Mouse (Mus musculus) CH12.LX (cell line): ENCODE measurements at regions not wholly inside any gene's neighbourhood (a gene's known extent, or its start where the extent isn't known, plus 50 kb on each side); places are given as distances from the start of the nearest gene placed in this dataset.

Experiments used
- BHLHE40 ChIP-seq: IDR thresholded peaks from 2 replicates; pipeline ENCODE4 v1.6.1; 2011; ENCODE audit warnings: mild to moderate bottlenecking, low read depth, low read length, improper control_type of control experiment
- E2F4 ChIP-seq: IDR thresholded peaks from 2 replicates; pipeline ENCODE4 v1.6.1; 2011; ENCODE audit warnings: low read depth, low read length, improper control_type of control experiment; ENCODE audit not compliant: insufficient replicate concordance
- ETS1 ChIP-seq: conservative IDR thresholded peaks from 2 replicates; pipeline ENCODE4 v1.6.1; 2012; ENCODE audit warnings: low read depth, mild to moderate bottlenecking, inconsistent platforms, low read length, improper control_type of control experiment, moderate library complexity
- HCFC1 ChIP-seq: IDR thresholded peaks from 2 replicates; pipeline ENCODE4 v1.6.1; 2012; ENCODE audit warnings: low read depth, mild to moderate bottlenecking, inconsistent platforms, low read length, improper control_type of control experiment
- JUND ChIP-seq: conservative IDR thresholded peaks from 2 replicates; pipeline ENCODE4 v1.6.1; 2011; ENCODE audit warnings: low read depth, low read length, improper control_type of control experiment
- POLR2A ChIP-seq: IDR thresholded peaks from 2 replicates; pipeline ENCODE4 v1.6.1; 2011; ENCODE audit warnings: low read depth, mild to moderate bottlenecking, improper control_type of control experiment, low read length
- TCF12 ChIP-seq: IDR thresholded peaks from 2 replicates; pipeline ENCODE4 v1.6.1; 2014; ENCODE audit warnings: low read depth, mild to moderate bottlenecking, inconsistent platforms, low read length, improper control_type of control experiment
- USF1 ChIP-seq: IDR thresholded peaks from 2 replicates; pipeline ENCODE4 v1.6.1; 2014; ENCODE audit warnings: low read depth, mild to moderate bottlenecking, inconsistent platforms, low read length, improper control_type of control experiment
- USF2 ChIP-seq: conservative IDR thresholded peaks from 2 replicates; pipeline ENCODE4 v1.6.1; 2011; ENCODE audit warnings: low read depth, low read length, improper control_type of control experiment

- TF ChIP-seq HCFC1 (no peak), POLR2A (no peak), E2F4 (no peak), USF2 (no peak), USF1 (no peak), ETS1 (no peak), BHLHE40 (no peak), JUND (no peak), TCF12 (no peak)
Observed at GRCm38 (mm10) chr12:106852736-106853135, 635.7 kb upstream of the 3110018I06Rik start.
